Mouse (Mus musculus): Measurements from ENCODE around the gene Gpd1. TPM values are rescaled to one million over a fixed set of nuclear protein-coding genes. Genes with fewer than 3 reads are reported as not detected.
"Not testable (repeated sequence)": the region's sequence is repeated elsewhere in the genome, so short reads cannot be mapped to it uniquely, and the experiment has no call there.

Gpd1 gene
- polyA plus RNA-seq, 1 experiment from 2014 or later, result 42.2 TPM

DNA sequence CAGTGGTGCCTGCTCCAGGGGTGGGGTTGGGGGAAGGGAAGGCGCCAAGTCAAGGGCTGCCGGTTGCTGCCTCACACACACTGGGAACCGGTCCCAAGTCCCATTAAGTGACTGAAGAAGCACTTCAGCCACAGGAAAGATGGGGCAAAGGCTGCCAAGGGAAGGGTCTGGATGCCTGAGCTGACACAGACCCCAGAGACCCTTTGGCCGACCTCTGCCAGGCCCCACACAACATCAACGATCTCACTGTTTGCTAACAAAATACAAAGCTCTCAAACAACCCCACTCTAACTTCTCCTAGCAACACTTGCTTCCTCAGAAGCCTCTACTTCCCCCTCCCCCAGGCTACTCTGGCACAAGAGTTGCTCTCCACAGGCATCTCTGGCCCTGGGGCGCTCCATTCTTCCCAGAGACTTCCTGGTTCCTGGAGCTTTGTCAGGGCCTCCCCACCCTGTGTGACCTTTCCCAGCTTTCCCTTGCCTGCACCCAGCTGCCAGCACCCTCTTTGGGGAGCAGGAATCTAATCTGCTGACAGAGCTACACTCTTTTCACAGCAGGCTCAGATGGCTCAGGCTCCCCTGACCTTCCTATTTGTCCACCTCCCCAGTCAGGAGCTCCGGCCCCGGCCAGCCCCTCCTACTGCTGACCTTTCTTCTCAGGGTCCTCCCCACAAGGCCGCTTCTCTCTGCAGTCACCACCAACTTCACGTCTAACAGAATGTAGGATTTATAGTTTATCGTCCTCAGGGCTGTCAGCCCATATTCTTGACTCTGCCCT lies 6.4 kb downstream of the Gpd1 start:
- WGBS (ENCODE audit: insufficient replicate concordance), result 23% methylated on average over 11 of the region's 11 CpGs
- peak; percentile 20; the same call in 1 of the 2 replicates for ATAC-seq (ENCODE audit: low read depth)
- H3K27ac ChIP-seq (ENCODE audit: low read length), result peak overlapping the region; percentile 82
- H3K4me2 ChIP-seq (ENCODE audit: low read depth, low read length), result peak overlapping the region; percentile 82
- no peaks in the 10 kb centered on the region for H3K27me3 ChIP-seq (ENCODE audit: control insufficient read depth, insufficient read depth, low read depth, low read length)
- peaks cover 7% of the 10 kb centered on the region for H3K36me3 ChIP-seq (ENCODE audit: control insufficient read depth, insufficient read depth)
- no peaks in the 10 kb centered on the region for H3K9me3 ChIP-seq (replicated peaks; ENCODE audit: control insufficient read depth, low read length)
- H3K9ac ChIP-seq (ENCODE audit: low read depth, low read length), result no peak overlapping the region
- H3K4me3 ChIP-seq (ENCODE audit: low read depth, low read length), result no peak overlapping the region
- peaks cover 30% of the 10 kb centered on the region for H3K4me1 ChIP-seq (ENCODE audit: control insufficient read depth, low read depth, low read length)

DNA sequence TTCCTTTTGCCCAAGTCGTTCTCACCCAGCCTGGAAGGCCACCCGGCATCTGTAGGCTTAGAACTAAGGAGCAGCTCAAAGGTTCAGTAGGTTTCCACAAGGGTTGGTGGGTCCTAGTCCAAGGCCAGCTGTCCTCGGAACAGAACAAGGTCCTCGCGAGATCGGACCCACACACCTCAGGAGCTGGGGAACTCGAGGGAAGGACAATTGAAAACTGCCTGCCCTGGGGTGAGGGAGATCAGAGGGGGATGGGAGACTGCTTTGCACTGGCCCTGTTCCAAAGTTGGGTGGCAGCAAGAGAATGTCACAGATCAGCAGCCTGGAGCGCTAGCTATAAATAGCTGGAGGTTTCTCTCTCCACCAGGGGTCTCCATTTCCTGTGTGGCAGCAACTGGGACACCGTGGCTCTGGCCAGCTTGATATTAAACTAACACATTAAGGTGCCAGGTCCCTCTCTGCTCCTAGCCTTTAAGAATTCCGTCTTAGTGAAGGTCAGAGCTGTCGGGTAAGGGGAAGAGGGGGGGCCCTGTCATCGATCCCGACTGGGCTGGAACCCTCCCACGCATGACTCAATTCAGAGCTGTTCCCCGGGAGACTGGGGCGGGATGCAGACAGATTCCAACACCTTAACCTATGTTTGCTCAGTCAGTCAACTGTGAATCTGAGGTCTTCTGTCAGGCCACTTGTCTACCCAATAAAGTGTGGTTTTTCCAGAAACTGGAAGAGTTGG lies 7.1 kb downstream of the Gpd1 start:
- H3K9ac ChIP-seq (ENCODE audit: low read depth, low read length), result peak overlapping the region; percentile 25; the same call in 1 of the 2 replicates
- 13% methylated on average over 16 of the region's 16 CpGs for WGBS (ENCODE audit: insufficient replicate concordance)
- peak; percentile 17 for ATAC-seq (ENCODE audit: low read depth)
- H3K4me3 ChIP-seq (ENCODE audit: low read depth, low read length), result peak overlapping the region; percentile 42
- peaks cover 30% of the 10 kb centered on the region for H3K4me1 ChIP-seq (ENCODE audit: control insufficient read depth, low read depth, low read length)
- H3K27me3 ChIP-seq (ENCODE audit: control insufficient read depth, insufficient read depth, low read depth, low read length), result no peaks in the 10 kb centered on the region
- peak overlapping the region; percentile 82 for H3K4me2 ChIP-seq (ENCODE audit: low read depth, low read length)
- no peaks in the 10 kb centered on the region for H3K9me3 ChIP-seq (replicated peaks; ENCODE audit: control insufficient read depth, low read length)
- H3K27ac ChIP-seq (ENCODE audit: low read length), result peak overlapping the region; percentile 82
- peaks cover 12% of the 10 kb centered on the region for H3K36me3 ChIP-seq (ENCODE audit: control insufficient read depth, insufficient read depth)

- ATAC-seq (ENCODE audit: low read depth), result peak; percentile 89
- Histone ChIP-seq H3K4me2 (ENCODE audit: low read depth, low read length) (peak within 1 kb of the TSS; percentile 82), H3K9ac (ENCODE audit: low read depth, low read length) (peak within 1 kb of the TSS; percentile 90), H3K9me3 (replicated peaks; ENCODE audit: control insufficient read depth, low read length) (no peaks in the 10 kb centered on the region), H3K4me1 (ENCODE audit: control insufficient read depth, low read depth, low read length) (peaks cover 30% of the 10 kb centered on the region), H3K27me3 (ENCODE audit: control insufficient read depth, insufficient read depth, low read depth, low read length) (no peaks in the 10 kb centered on the region), H3K27ac (ENCODE audit: low read length) (peak within 1 kb of the TSS; percentile 87), H3K4me3 (ENCODE audit: low read depth, low read length) (peak within 1 kb of the TSS; percentile 87), H3K36me3 (ENCODE audit: control insufficient read depth, insufficient read depth) (peaks cover 12% of the 10 kb centered on the region)
- under 1% methylated on average over 66 of the region's 68 CpGs for WGBS (ENCODE audit: insufficient replicate concordance)
These were observed 8.2 kb downstream of the Gpd1 start, which contains the start of gene Cox14 for GRCm38 (mm10) chr15:99725341-99726155. Cox14 (plus strand) TSS chr15:99725618.

- Histone ChIP-seq H3K4me2 (ENCODE audit: low read depth, low read length) (peak overlapping the region; percentile 82), H3K9me3 (replicated peaks; ENCODE audit: control insufficient read depth, low read length) (no peaks in the 10 kb centered on the region), H3K36me3 (ENCODE audit: control insufficient read depth, insufficient read depth) (peaks cover 12% of the 10 kb centered on the region), H3K4me3 (ENCODE audit: low read depth, low read length) (peak overlapping the region; percentile 87), H3K27me3 (ENCODE audit: control insufficient read depth, insufficient read depth, low read depth, low read length) (no peaks in the 10 kb centered on the region), H3K27ac (ENCODE audit: low read length) (no peak overlapping the region), H3K4me1 (ENCODE audit: control insufficient read depth, low read depth, low read length) (peaks cover 30% of the 10 kb centered on the region), H3K9ac (ENCODE audit: low read depth, low read length) (peak overlapping the region; percentile 90)
- 54% methylated on average over 2 of the region's 2 CpGs for WGBS (ENCODE audit: insufficient replicate concordance)
- ATAC-seq (ENCODE audit: low read depth), result no peak
These were observed 9.2 kb downstream of the Gpd1 start for GRCm38 (mm10) chr15:99726549-99726948.

GRCm38 (mm10) chr15:99727039-99727438 lies 9.7 kb downstream of the Gpd1 start:
- H3K36me3 ChIP-seq (ENCODE audit: control insufficient read depth, insufficient read depth), result peaks cover 12% of the 10 kb centered on the region
- H3K4me1 ChIP-seq (ENCODE audit: control insufficient read depth, low read depth, low read length), result peaks cover 30% of the 10 kb centered on the region
- H3K27me3 ChIP-seq (ENCODE audit: control insufficient read depth, insufficient read depth, low read depth, low read length); H3K9ac ChIP-seq (ENCODE audit: low read depth, low read length); H3K9me3 ChIP-seq (replicated peaks; ENCODE audit: control insufficient read depth, low read length); ATAC-seq (ENCODE audit: low read depth); H3K4me2 ChIP-seq (ENCODE audit: low read depth, low read length); H3K4me3 ChIP-seq (ENCODE audit: low read depth, low read length); H3K27ac ChIP-seq (ENCODE audit: low read length): not testable (repeated sequence)
- 72% methylated on average over 4 of the region's 5 CpGs for WGBS (ENCODE audit: insufficient replicate concordance)

- Histone ChIP-seq H3K4me1 (ENCODE audit: control insufficient read depth, low read depth, low read length) (peaks cover 30% of the 10 kb centered on the region), H3K4me3 (ENCODE audit: low read depth, low read length) (no peak overlapping the region), H3K27ac (ENCODE audit: low read length) (no peak overlapping the region), H3K36me3 (ENCODE audit: control insufficient read depth, insufficient read depth) (peaks cover 12% of the 10 kb centered on the region), H3K9me3 (replicated peaks; ENCODE audit: control insufficient read depth, low read length) (no peaks in the 10 kb centered on the region), H3K9ac (ENCODE audit: low read depth, low read length) (no peak overlapping the region), H3K4me2 (ENCODE audit: low read depth, low read length) (no peak overlapping the region), H3K27me3 (ENCODE audit: control insufficient read depth, insufficient read depth, low read depth, low read length) (no peaks in the 10 kb centered on the region)
- 88% methylated on average over 12 of the region's 12 CpGs for WGBS (ENCODE audit: insufficient replicate concordance)
- no peak for ATAC-seq (ENCODE audit: low read depth)
These were observed 10.2 kb downstream of the Gpd1 start for GRCm38 (mm10) chr15:99727525-99727924.

- no peak overlapping the region for H3K4me3 ChIP-seq (ENCODE audit: low read depth, low read length)
- no peak overlapping the region for H3K9ac ChIP-seq (ENCODE audit: low read depth, low read length)
- H3K4me2 ChIP-seq (ENCODE audit: low read depth, low read length), result no peak overlapping the region
- H3K27me3 ChIP-seq (ENCODE audit: control insufficient read depth, insufficient read depth, low read depth, low read length), result no peaks in the 10 kb centered on the region
- H3K36me3 ChIP-seq (ENCODE audit: control insufficient read depth, insufficient read depth), result peaks cover 12% of the 10 kb centered on the region
- H3K9me3 ChIP-seq (replicated peaks; ENCODE audit: control insufficient read depth, low read length), result no peaks in the 10 kb centered on the region
- ATAC-seq (ENCODE audit: low read depth), result no peak
- 88% methylated on average over 5 of the region's 5 CpGs for WGBS (ENCODE audit: insufficient replicate concordance)
- no peak overlapping the region for H3K27ac ChIP-seq (ENCODE audit: low read length)
- peaks cover 26% of the 10 kb centered on the region for H3K4me1 ChIP-seq (ENCODE audit: control insufficient read depth, low read depth, low read length)
These were observed 10.9 kb downstream of the Gpd1 start for GRCm38 (mm10) chr15:99728211-99728610.

DNA sequence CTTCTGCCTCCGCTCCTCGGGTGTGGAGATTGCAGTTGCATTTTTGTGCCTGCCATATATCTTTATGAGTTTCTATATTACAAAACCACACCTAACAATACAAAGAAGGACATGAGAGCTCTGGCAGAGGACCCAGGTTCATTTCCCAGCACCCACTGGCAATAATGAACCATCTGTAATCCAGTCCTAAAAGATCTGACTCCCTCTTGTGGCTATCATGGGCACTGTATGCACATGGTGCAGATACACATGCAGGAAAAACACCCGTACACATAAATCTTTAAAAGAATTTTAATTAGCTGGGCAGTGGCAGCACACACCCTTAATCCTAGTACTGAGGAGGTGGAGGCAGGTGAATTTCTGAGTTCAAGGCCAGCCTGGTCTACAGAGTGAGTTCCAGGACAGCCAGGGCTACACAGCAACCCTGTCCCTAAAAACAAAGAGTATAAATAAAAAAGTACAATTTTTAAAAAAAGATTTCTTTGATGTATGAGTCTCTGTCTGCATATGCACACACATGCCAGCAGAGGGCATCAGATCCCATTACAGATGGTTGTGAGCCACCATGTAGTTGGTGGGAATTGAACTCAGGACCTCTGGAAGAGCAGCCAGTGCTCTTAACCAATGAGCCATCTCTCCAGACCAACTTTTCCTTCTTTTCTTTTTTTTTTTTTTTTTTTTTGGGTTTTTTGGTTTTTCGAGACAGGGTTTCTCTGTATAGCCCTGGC lies 11.9 kb downstream of the Gpd1 start:
- Histone ChIP-seq H3K4me3 (ENCODE audit: low read depth, low read length) (no peak overlapping the region), H3K4me2 (ENCODE audit: low read depth, low read length) (no peak overlapping the region), H3K36me3 (ENCODE audit: control insufficient read depth, insufficient read depth) (peaks cover 12% of the 10 kb centered on the region), H3K9ac (ENCODE audit: low read depth, low read length) (no peak overlapping the region), H3K4me1 (ENCODE audit: control insufficient read depth, low read depth, low read length) (peaks cover 16% of the 10 kb centered on the region), H3K9me3 (replicated peaks; ENCODE audit: control insufficient read depth, low read length) (no peaks in the 10 kb centered on the region), H3K27ac (ENCODE audit: low read length) (no peak overlapping the region), H3K27me3 (ENCODE audit: control insufficient read depth, insufficient read depth, low read depth, low read length) (no peaks in the 10 kb centered on the region)
- ATAC-seq (ENCODE audit: low read depth), result no peak
- WGBS (ENCODE audit: insufficient replicate concordance), result 84% methylated on average over 3 of the region's 4 CpGs
